Mouse (Mus musculus) stomach, postnatal 0 days (tissue): ENCODE results near the gene Myo9a.

Experiments
- CTCF ChIP-seq: IDR thresholded peaks from 2 replicates; pipeline ENCODE4 v1.5.1; 2016; ENCODE audit warnings: antibody characterized with exemption, low read depth, mild to moderate bottlenecking, moderate library complexity
- EP300 ChIP-seq: optimal IDR thresholded peaks from 2 replicates; pipeline ENCODE3; 2016; ENCODE audit warnings: antibody characterized with exemption

GRCm38 (mm10) chr9:59955692-59956091 is 205.0 kb downstream of the Myo9a start:
- TF ChIP-seq CTCF: no peak
- no peak for TF ChIP-seq EP300
